ENCODE assay signal across 9 mouse cellular contexts in the genomic region with DNA sequence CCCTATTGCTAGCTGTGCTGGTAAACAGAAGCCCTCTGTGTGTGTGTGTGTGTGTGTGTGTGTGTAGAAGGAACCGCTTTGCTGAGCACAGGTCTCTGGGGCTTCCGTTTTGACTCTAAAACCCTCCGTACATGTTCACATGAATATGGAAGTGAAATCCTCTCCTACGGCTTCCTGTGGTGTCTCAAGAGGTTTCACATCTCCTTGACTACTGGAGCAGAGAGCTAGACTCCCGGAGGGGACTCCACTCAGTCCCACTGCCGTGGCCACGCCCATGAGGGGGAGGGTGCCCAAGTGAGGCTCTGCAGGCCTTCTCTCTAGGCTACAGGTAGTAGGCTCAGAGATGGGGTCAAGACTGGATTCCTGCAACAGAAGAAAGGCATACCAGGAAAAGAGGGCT. TPM values are rescaled to one million over a fixed set of nuclear protein-coding genes. Genes with fewer than 3 reads are reported as not detected.
DNase-seq lines count a peak whose midpoint lies in the region; ATAC-seq lines count a peak whose summit lies in the region.
"Had no signal": no experiment of that assay in that cellular context is flagged by ENCODE, and none has a peak within 500 bp of the region (broad histone marks: within the 10 kb centered on the region; RNA-seq: fewer than 3 reads in every experiment).

A gene (plus strand): TSS at position 275 of the 400 bp plus-strand sequence.

- no peak within 1 kb of the TSS for H3K9ac ChIP-seq in embryonic facial prominence, embryonic 15.5 days
- H3K9ac ChIP-seq: limb, embryonic 13.5 days had no signal

- ATAC-seq in embryonic facial prominence, embryonic 15.5 days (ENCODE audit: insufficient number of reproducible peaks, low FRiP score, low TSS enrichment, low read depth) = 0 out of 2 replicates have a peak, but pooled peaks have one; percentile 60
- ATAC-seq in neutrophil, adult 5-6 weeks (ENCODE audit: extremely low read depth, insufficient number of reproducible peaks, low FRiP score, poor library complexity, severe bottlenecking) = peak; percentile 64

- no peak within 1 kb of the TSS for H3K4me3 ChIP-seq in embryonic facial prominence, embryonic 15.5 days (replicated peaks)
- H3K4me3 ChIP-seq: limb, embryonic 13.5 days had no signal

- no peak within 1 kb of the TSS; the same call in 1 of the 2 replicates for H3K27ac ChIP-seq in embryonic facial prominence, embryonic 15.5 days (replicated peaks)
- H3K27ac ChIP-seq: limb, embryonic 13.5 days had no signal

- no peaks in the 10 kb centered on the region for H3K36me3 ChIP-seq in embryonic facial prominence, embryonic 15.5 days
- H3K36me3 ChIP-seq: limb, embryonic 13.5 days had no signal

- no peaks in the 10 kb centered on the region for H3K9me3 ChIP-seq in embryonic facial prominence, embryonic 15.5 days (replicated peaks)
- H3K9me3 ChIP-seq: limb, embryonic 13.5 days had no signal

- H3K4me2 ChIP-seq in embryonic facial prominence, embryonic 15.5 days (replicated peaks) = no peak within 1 kb of the TSS
- H3K4me2 ChIP-seq: limb, embryonic 13.5 days had no signal

- peak; percentile 38 for DNase-seq in kidney, adult 11 months
- DNase-seq in kidney, adult 18-20 months = no peak
- peak; percentile 81 to 88 for DNase-seq in kidney, postnatal 4 days
- no peak for DNase-seq in urinary bladder, postnatal 4 days (ENCODE audit: low spot score in 2 of 2)
- no peak for DNase-seq in ovary, postnatal 14 days (ENCODE audit: low spot score)
- DNase-seq in urinary bladder, postnatal 25 days (ENCODE audit: low spot score) = no peak

- WGBS in embryonic facial prominence, embryonic 15.5 days = 18% methylated on average over 7 of the region's 7 CpGs

- H3K27me3 ChIP-seq in embryonic facial prominence, embryonic 15.5 days = peaks cover 20% of the 10 kb centered on the region

- H3K4me1 ChIP-seq in embryonic facial prominence, embryonic 15.5 days = peaks cover 21% of the 10 kb centered on the region

RNA-seq across cellular contexts. Expression of the gene that starts here (rescaled TPM):
- 0.61 and 0.93 TPM in 2 replicates for polyA plus RNA-seq in embryonic facial prominence, embryonic 15.5 days (2015; fragmentation: Nextera tagmentation; extraction: Ambion mirVana)
- total RNA-seq in neutrophil, adult 5-6 weeks (2017) = 699 and 729 TPM in 2 replicates

Comparison
In these comparisons a context has a peak if more than half of its experiments do, and no peak if none do; other contexts are left out.
1. DNase-seq: peak in kidney, adult 11 months (single experiment) and kidney, postnatal 4 days (2 of 2); none in kidney, adult 18-20 months (single experiment), urinary bladder, postnatal 4 days (0 of 2), ovary, postnatal 14 days (single experiment) and urinary bladder, postnatal 25 days (single experiment).
2. Peak in ATAC-seq in embryonic facial prominence, embryonic 15.5 days; RNA of the gene not detected or under 1 TPM.